Mouse (Mus musculus): Measurements from ENCODE around the gene Sfta2. TPM values are rescaled to one million over a fixed set of nuclear protein-coding genes. Genes with fewer than 3 reads are reported as not detected.

Sfta2 gene
- total RNA-seq, 4 experiments from 2014 or later: not detected

- no peak for DNase-seq (ENCODE audit: low spot score in 2 of 2)
Measured at GRCm38 (mm10) chr17:35592131-35592530, 9.2 kb upstream of the Sfta2 start.

- no peak for DNase-seq (ENCODE audit: low spot score in 2 of 2)
Measured at GRCm38 (mm10) chr17:35593786-35594185, 7.6 kb upstream of the Sfta2 start.

GRCm38 (mm10) chr17:35594456-35594855, 6.9 kb upstream of the Sfta2 start:
- no peak for DNase-seq (ENCODE audit: low spot score in 2 of 2)

- DNase-seq (ENCODE audit: low spot score in 2 of 2): no peak
Measured at GRCm38 (mm10) chr17:35597399-35597798, 4.0 kb upstream of the Sfta2 start.

GRCm38 (mm10) chr17:35601736-35602354, 496 bp downstream of the Sfta2 start:
- DNase-seq (ENCODE audit: low spot score in 2 of 2): no peak

- DNase-seq (ENCODE audit: low spot score in 2 of 2): no peak
Measured at GRCm38 (mm10) chr17:35617127-35617526, 15.8 kb downstream of the Sfta2 start.

- DNase-seq (ENCODE audit: low spot score in 2 of 2): no peak
Measured at GRCm38 (mm10) chr17:35626537-35626936, 25.2 kb downstream of the Sfta2 start, which contains the start of gene Gm9573. TSS of gene Gm9573 (minus strand) at chr17:35626637.

GRCm38 (mm10) chr17:35633992-35634391, 32.6 kb downstream of the Sfta2 start:
- DNase-seq (ENCODE audit: low spot score in 2 of 2): peak; percentile 42 to 58

GRCm38 (mm10) chr17:35635202-35635601, 33.9 kb downstream of the Sfta2 start:
- no peak for DNase-seq (ENCODE audit: low spot score in 2 of 2)

- peak; percentile 74 to 84 for DNase-seq (ENCODE audit: low spot score in 2 of 2)
Measured at GRCm38 (mm10) chr17:35635699-35636111, 34.4 kb downstream of the Sfta2 start.

GRCm38 (mm10) chr17:35636363-35636762, 35.0 kb downstream of the Sfta2 start:
- no peak for DNase-seq (ENCODE audit: low spot score in 2 of 2)

- DNase-seq (ENCODE audit: low spot score in 2 of 2): peak in 1 of 2 experiments; percentile 51
Measured at GRCm38 (mm10) chr17:35638475-35639190, 37.3 kb downstream of the Sfta2 start.

GRCm38 (mm10) chr17:35639352-35639751, 38.0 kb downstream of the Sfta2 start:
- DNase-seq (ENCODE audit: low spot score in 2 of 2): no peak

GRCm38 (mm10) chr17:35643609-35644236, 42.4 kb downstream of the Sfta2 start, which contains the start of gene Mucl3:
TSS of gene Mucl3 (minus strand) at chr17:35643695.
- DNase-seq (ENCODE audit: low spot score in 2 of 2): no peak

GRCm38 (mm10) chr17:35649429-35649828, 48.1 kb downstream of the Sfta2 start:
- DNase-seq (ENCODE audit: low spot score in 2 of 2): no peak

- no peak for DNase-seq (ENCODE audit: low spot score in 2 of 2)
Measured at GRCm38 (mm10) chr17:35653086-35653485, 51.7 kb downstream of the Sfta2 start.

- DNase-seq (ENCODE audit: low spot score in 2 of 2): no peak
Measured at GRCm38 (mm10) chr17:35665957-35666515, 64.7 kb downstream of the Sfta2 start.

GRCm38 (mm10) chr17:35666851-35667256, 65.5 kb downstream of the Sfta2 start:
- DNase-seq (ENCODE audit: low spot score in 2 of 2): peak in 1 of 2 experiments; percentile 29

GRCm38 (mm10) chr17:35667334-35668065, 66.2 kb downstream of the Sfta2 start, which contains the start of gene Vars2:
TSS of gene Vars2 (minus strand) at chr17:35667592.
- DNase-seq (ENCODE audit: low spot score in 2 of 2): peak; percentile 94 to 98

- no peak for DNase-seq (ENCODE audit: low spot score in 2 of 2)
Measured at GRCm38 (mm10) chr17:35669731-35670130, 68.4 kb downstream of the Sfta2 start.

GRCm38 (mm10) chr17:35671846-35672245, 70.5 kb downstream of the Sfta2 start:
- DNase-seq (ENCODE audit: low spot score in 2 of 2): no peak

All from layer of hippocampus, adult 8-10 months (tissue).